Mouse (Mus musculus) CH12.LX (cell line): ENCODE measurements around the gene Jsrp1. TPM values are rescaled to one million over a fixed set of nuclear protein-coding genes. Genes with fewer than 3 reads are reported as not detected.

ENCODE experiments used
- DNase-seq: peaks from one replicate; pipeline ENCODE4 v3.0.0-alpha.2; 2013; ENCODE audit errors: extremely low read depth
- H3K27ac ChIP-seq: 2 replicates; pipeline ENCODE4 v1.5.1; 2012; ENCODE audit warnings: low read depth, mild to moderate bottlenecking, control low read depth, moderate library complexity; ENCODE audit not compliant: insufficient read depth
- H3K27me3 ChIP-seq: replicated peaks from 2 replicates; pipeline ENCODE3; 2012; ENCODE audit warnings: inconsistent platforms
- H3K36me3 ChIP-seq, 2 experiments: replicated peaks in 1 of 2; 2 replicates each; pipeline versions ENCODE3 to v1.6.1; 2012; ENCODE audit warnings: inconsistent platforms in 1 of 2, low read length in 1 of 2, mild to moderate bottlenecking in 1 of 2, mixed read lengths in 1 of 2, moderate library complexity in 1 of 2; ENCODE audit not compliant: control insufficient read depth in 1 of 2, insufficient read depth in 1 of 2
- H3K4me1 ChIP-seq, 2 experiments: 2 replicates each; pipeline ENCODE4 v1.6.1; 2012; ENCODE audit warnings: inconsistent platforms in 1 of 2, moderate library complexity in 1 of 2; ENCODE audit not compliant: insufficient read depth in 2 of 2, control insufficient read depth in 1 of 2
- H3K4me2 ChIP-seq: 2 replicates; pipeline ENCODE4 v1.6.1; 2012; ENCODE audit warnings: low read depth, mild to moderate bottlenecking, control low read depth; ENCODE audit not compliant: poor library complexity, insufficient read depth, severe bottlenecking
- H3K4me3 ChIP-seq, 3 experiments: fragments of 150-350 bp in 1 of 3; sonication (generic) in 1 of 3; replicated peaks in 1 of 3; 2 replicates each; pipeline versions ENCODE3 to v1.5.1; 2011 to 2012; ENCODE audit warnings: low read depth in 2 of 3, low read length in 2 of 3, mild to moderate bottlenecking in 2 of 3, moderate library complexity in 2 of 3, control low read depth in 1 of 3, improper control_type of control experiment in 1 of 3, inconsistent platforms in 1 of 3, mixed read lengths in 1 of 3; ENCODE audit not compliant: poor library complexity in 1 of 3
- H3K79me2 ChIP-seq: replicated peaks from 2 replicates; pipeline ENCODE4 v1.6.1; 2012; ENCODE audit warnings: mild to moderate bottlenecking, moderate library complexity; ENCODE audit not compliant: control insufficient read depth, poor library complexity, insufficient read depth, severe bottlenecking; ENCODE audit errors: extremely low read depth
- H3K9ac ChIP-seq: 2 replicates; pipeline ENCODE4 v1.6.1; 2012; ENCODE audit warnings: low read depth, mild to moderate bottlenecking, control low read depth, moderate library complexity; ENCODE audit not compliant: insufficient read depth
- H3K9me3 ChIP-seq: replicated peaks from 2 replicates; pipeline ENCODE3; 2012; ENCODE audit warnings: low read length, inconsistent platforms, mixed read lengths
- CHD2 ChIP-seq: IDR thresholded peaks from 2 replicates; pipeline ENCODE4 v1.6.1; 2011; ENCODE audit warnings: low read length, improper control_type of control experiment
- CTCF ChIP-seq, 2 experiments: IDR thresholded peaks in 1 of 2; conservative IDR thresholded peaks in 1 of 2; 2 replicates each; pipeline ENCODE4 v1.5.1; 2011 to 2012; ENCODE audit warnings: low read depth in 2 of 2, low read length in 2 of 2, improper control_type of control experiment in 1 of 2, inconsistent platforms in 1 of 2, mild to moderate bottlenecking in 1 of 2, moderate library complexity in 1 of 2
- E2F4 ChIP-seq: IDR thresholded peaks from 2 replicates; pipeline ENCODE4 v1.6.1; 2011; ENCODE audit warnings: low read depth, low read length, improper control_type of control experiment; ENCODE audit not compliant: insufficient replicate concordance
- ELF1 ChIP-seq: IDR thresholded peaks from 2 replicates; pipeline ENCODE4 v1.6.1; 2014; ENCODE audit warnings: low read depth, mild to moderate bottlenecking, inconsistent platforms, low read length, improper control_type of control experiment
- ETS1 ChIP-seq: conservative IDR thresholded peaks from 2 replicates; pipeline ENCODE4 v1.6.1; 2012; ENCODE audit warnings: low read depth, mild to moderate bottlenecking, inconsistent platforms, low read length, improper control_type of control experiment, moderate library complexity
- HCFC1 ChIP-seq: IDR thresholded peaks from 2 replicates; pipeline ENCODE4 v1.6.1; 2012; ENCODE audit warnings: low read depth, mild to moderate bottlenecking, inconsistent platforms, low read length, improper control_type of control experiment
- MEF2A ChIP-seq: IDR thresholded peaks from 2 replicates; pipeline ENCODE4 v1.6.1; 2014; ENCODE audit warnings: low read depth, mild to moderate bottlenecking, inconsistent platforms, low read length, improper control_type of control experiment, borderline replicate concordance
- MYC ChIP-seq: IDR thresholded peaks from 2 replicates; pipeline ENCODE4 v1.6.1; 2011; ENCODE audit warnings: low read depth, mild to moderate bottlenecking, improper control_type of control experiment, low read length
- NRF1 ChIP-seq: IDR thresholded peaks from 2 replicates; pipeline ENCODE4 v1.6.1; 2014; ENCODE audit warnings: low read depth, mild to moderate bottlenecking, inconsistent platforms, low read length, improper control_type of control experiment, moderate library complexity
- POLR2A ChIP-seq: IDR thresholded peaks from 2 replicates; pipeline ENCODE4 v1.6.1; 2011; ENCODE audit warnings: low read depth, mild to moderate bottlenecking, improper control_type of control experiment, low read length
- RAD21 ChIP-seq: IDR thresholded peaks from 2 replicates; pipeline ENCODE4 v1.6.1; 2011; ENCODE audit warnings: low read depth, mild to moderate bottlenecking, low read length, improper control_type of control experiment, moderate library complexity
- RCOR1 ChIP-seq: conservative IDR thresholded peaks from 2 replicates; pipeline ENCODE4 v1.6.1; 2012; ENCODE audit warnings: low read depth, mild to moderate bottlenecking, inconsistent platforms, low read length, improper control_type of control experiment
- SIN3A ChIP-seq: IDR thresholded peaks from 2 replicates; pipeline ENCODE4 v1.6.1; 2012; ENCODE audit warnings: low read length, improper control_type of control experiment, inconsistent platforms
- SMC3 ChIP-seq: IDR thresholded peaks from 2 replicates; pipeline ENCODE4 v1.6.1; 2011; ENCODE audit warnings: low read depth, low read length, improper control_type of control experiment
- TCF12 ChIP-seq: IDR thresholded peaks from 2 replicates; pipeline ENCODE4 v1.6.1; 2014; ENCODE audit warnings: low read depth, mild to moderate bottlenecking, inconsistent platforms, low read length, improper control_type of control experiment
- USF1 ChIP-seq: IDR thresholded peaks from 2 replicates; pipeline ENCODE4 v1.6.1; 2014; ENCODE audit warnings: low read depth, mild to moderate bottlenecking, inconsistent platforms, low read length, improper control_type of control experiment
- ZNF384 ChIP-seq: IDR thresholded peaks from 2 replicates; pipeline ENCODE4 v1.6.1; 2012; ENCODE audit warnings: low read depth, low read length, improper control_type of control experiment, inconsistent platforms
- dilution Hi-C: fragments of 300-500 bp; cut with MboI; formaldehyde crosslinking; loops from 2 replicates; pipeline ENCODE4 v1.14.3; 2020; ENCODE audit warnings: low sequenced_read_pairs; ENCODE audit not compliant: extremely low pct_unique_long_range_greater_than_20kb, extremely low pct_ligation_motif_present
- in situ Hi-C: fragments of 300-500 bp; cut with MboI; formaldehyde crosslinking; loops from 3 replicates; pipeline ENCODE4 v1.14.3; 2019; ENCODE audit warnings: low sequenced_read_pairs, low pct_ligation_motif_present, low pct_unique_long_range_greater_than_20kb, mixed read lengths
- polyA plus RNA-seq: library from polyadenylated mRNA; unstranded; fragments of >175 nt; gene quantifications from 2 replicates; pipeline ENCODE4 v1.2.1, GENCODE M21; 2012; ENCODE audit warnings: low read depth; ENCODE audit not compliant: insufficient read length
- total RNA-seq, 2 experiments: library from RNA; depleted of rRNA; stranded (reverse); fragments of 300-350 nt in 1 of 2; fragments of >200 nt in 1 of 2; gene quantifications; 2 replicates each; pipeline ENCODE4 v1.2.3; 2012 to 2014

Gene Jsrp1
- total and polyA plus RNA-seq, 3 experiments: 0.35 to 1.1 (median 0.72) TPM

- Histone ChIP-seq H3K9ac (no peak overlapping the region), H3K27me3 (no peaks in the 10 kb centered on the region), H3K79me2 (peaks cover 16% of the 10 kb centered on the region), H3K36me3 (peaks cover 24 to 53% of the 10 kb centered on the region in 2 experiments), H3K4me2 (no peak overlapping the region), H3K9me3 (no peaks in the 10 kb centered on the region), H3K4me3 (no peak overlapping the region), H3K4me1 (peaks cover 10 to 34% of the 10 kb centered on the region in 2 experiments), H3K27ac (no peak overlapping the region)
- dilution Hi-C loops (no loop called here), in situ Hi-C loops (loop anchor here (5.0 kb wide), 1 partner anchor 35 kb away; no protein-coding TSS in a partner anchor)
- DNase-seq: no peak
- no peak for TF ChIP-seq NRF1
- no peak for TF ChIP-seq HCFC1
- TF ChIP-seq POLR2A: no peak
- no peak for TF ChIP-seq ETS1
- no peak for TF ChIP-seq USF1
- TF ChIP-seq MYC: no peak
- no peak for TF ChIP-seq CHD2
- no peak for TF ChIP-seq SMC3
- no peak for TF ChIP-seq E2F4
- TF ChIP-seq RCOR1: no peak
- TF ChIP-seq ELF1: no peak
- no peak for TF ChIP-seq MEF2A
- TF ChIP-seq RAD21: no peak
Observed at GRCm38 (mm10) chr10:80857386-80857785, 44.1 kb upstream of the Jsrp1 start.

GRCm38 (mm10) chr10:80856908-80857307 is 43.6 kb upstream of the Jsrp1 start:
- H3K79me2 ChIP-seq: peaks cover 16% of the 10 kb centered on the region
- in situ Hi-C loops: loop anchor here (5.0 kb wide), 1 partner anchor 35 kb away; no protein-coding TSS in a partner anchor
- H3K4me1 ChIP-seq: peaks cover 10 to 34% of the 10 kb centered on the region in 2 experiments
- no peak overlapping the region for H3K4me2 ChIP-seq
- DNase-seq: no peak
- TF ChIP-seq CTCF (conservative IDR thresholded peaks at IDR 0.05 in 1 of 2, IDR thresholded peaks at IDR 0.05 in 1 of 2; ENCODE audit: low read depth in 2 of 2, low read length in 2 of 2) (no peak), SIN3A (no peak), ZNF384 (no peak), TCF12 (no peak), RAD21 (no peak)
- H3K36me3 ChIP-seq: peaks cover 24 to 53% of the 10 kb centered on the region in 2 experiments
- H3K9me3 ChIP-seq: no peaks in the 10 kb centered on the region
- H3K27ac ChIP-seq: no peak overlapping the region
- no peak overlapping the region for H3K9ac ChIP-seq
- H3K27me3 ChIP-seq: no peaks in the 10 kb centered on the region
- dilution Hi-C loops: no loop called here
- H3K4me3 ChIP-seq: no peak overlapping the region
